In the genomic region with DNA sequence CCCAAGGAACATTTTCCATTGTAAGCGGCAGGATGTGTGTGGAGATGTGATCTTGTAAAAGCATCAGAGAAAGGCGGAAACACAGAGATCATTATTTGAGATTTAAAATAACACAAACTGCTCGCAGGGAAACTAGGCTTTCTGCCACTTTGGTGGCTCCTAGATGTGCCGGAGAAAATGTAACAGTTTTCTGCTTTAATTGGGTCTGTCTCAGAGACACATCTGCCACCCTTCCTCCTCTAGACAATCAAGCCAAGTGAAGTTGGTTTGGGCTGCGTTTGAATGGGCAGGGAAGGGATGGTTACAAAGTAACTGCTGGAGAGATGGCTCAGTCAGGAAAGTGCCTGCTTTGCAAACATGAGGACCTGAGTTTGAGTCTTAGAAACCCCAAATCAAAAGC, we compare ENCODE assay signal across 12 mouse cellular contexts.
A peak's percentile ranks its signal among the peaks of the same experiment; 100 is the strongest.
DNase-seq lines count a peak whose midpoint lies in the region.
"Had no signal": no experiment of that assay in that cellular context is flagged by ENCODE, and none has a peak within 500 bp of the region (broad histone marks: within the 10 kb centered on the region; RNA-seq: fewer than 3 reads in every experiment).

No protein-coding gene starts in this region.

- peak; percentile 51 for DNase-seq in layer of hippocampus, adult 11-12 months (ENCODE audit: low spot score)
- DNase-seq in layer of hippocampus, postnatal 25 days (ENCODE audit: extremely low spot score in 1 of 2, low spot score in 1 of 2), result no peak
- DNase-seq in frontal cortex, postnatal 36 days (ENCODE audit: low spot score in 2 of 2), result peak; percentile 39 to 66
- DNase-seq in left cerebral cortex, adult 18-20 months (ENCODE audit: low spot score in 2 of 2), result peak; percentile 11 to 44
- peak; percentile 32 for DNase-seq in right cerebral cortex, postnatal 4 days
- no peak for DNase-seq in thymus, postnatal 10 days (ENCODE audit: low spot score in 2 of 2)
- no peak for DNase-seq in MN1 (ENCODE audit: low spot score)
- DNase-seq: cerebellum, postnatal 10 days; gastrocnemius, postnatal 25 days; heart, postnatal 14 days; liver; midbrain, embryonic 14.5 days had no signal

Comparison
In these comparisons a context has a peak if more than half of its experiments do, and no peak if none do; other contexts are left out.
1. DNase-seq: peak in layer of hippocampus, adult 11-12 months (single experiment), frontal cortex, postnatal 36 days (2 of 2), left cerebral cortex, adult 18-20 months (2 of 2) and right cerebral cortex, postnatal 4 days (single experiment); none in layer of hippocampus, postnatal 25 days (0 of 2), thymus, postnatal 10 days (0 of 2) and MN1 (single experiment).